Mouse (Mus musculus) kidney, adult 2 months (tissue): ENCODE measurements around the gene Phyhipl.

Source experiments
- CTCF ChIP-seq: fragments of 200-500 bp; conservative IDR thresholded peaks from 2 replicates; pipeline ENCODE4 v1.5.1; 2011; ENCODE audit warnings: low read depth, mild to moderate bottlenecking, control low read depth, low read length, moderate library complexity, mixed read lengths; ENCODE audit not compliant: insufficient read depth, insufficient read length
- POLR2A ChIP-seq: fragments of 200-500 bp; IDR thresholded peaks from one replicate; pipeline ENCODE4 v1.6.1; 2011; ENCODE audit warnings: low read depth, low read length, control low read depth

DNA sequence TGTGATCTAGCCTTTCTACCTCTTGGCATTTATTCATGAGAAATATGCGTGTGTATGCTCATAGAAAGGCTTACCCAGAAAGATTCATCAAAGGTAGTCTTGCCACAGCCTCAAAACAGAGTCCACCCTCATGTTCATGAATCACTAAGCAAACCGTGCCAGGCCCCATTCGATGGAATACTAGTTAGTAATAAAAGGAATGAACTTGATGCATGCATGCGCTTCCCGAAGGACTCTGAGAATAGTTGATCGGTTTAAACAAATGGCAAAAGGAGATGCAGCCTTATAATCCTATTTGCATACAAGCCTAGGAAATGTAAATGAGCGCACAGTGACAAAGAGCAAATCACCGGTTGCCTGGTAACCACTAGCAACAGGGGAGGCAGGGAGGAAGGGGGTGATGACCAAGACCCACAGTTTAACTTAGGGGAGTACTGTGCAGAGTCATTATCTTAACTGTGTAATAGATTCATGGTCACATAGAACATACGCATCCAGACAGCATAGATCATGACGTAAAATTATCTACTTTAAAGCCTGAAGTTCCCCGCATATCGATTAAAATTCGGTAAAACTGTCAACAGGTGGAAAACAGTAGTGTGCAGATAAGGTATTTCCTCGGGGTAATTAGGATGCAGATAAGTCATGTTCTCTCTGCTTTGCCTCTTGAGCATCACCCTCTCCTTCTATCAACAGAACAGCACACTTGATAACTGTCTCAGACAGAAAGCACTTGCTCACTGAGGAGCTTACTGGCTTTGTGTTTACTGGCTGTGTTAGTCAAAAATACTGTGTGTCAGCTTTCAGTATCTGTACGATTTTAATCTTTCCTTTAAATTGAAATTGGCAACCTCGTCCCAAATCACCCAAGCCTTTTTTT is 3.8 kb downstream of the Phyhipl start:
- no peak for TF ChIP-seq CTCF
- no peak for TF ChIP-seq POLR2A
